Mouse (Mus musculus): Measurements from ENCODE around the gene Gadd45gip1. TPM values are rescaled to one million over a fixed set of nuclear protein-coding genes. Genes with fewer than 3 reads are reported as not detected.
"Not testable (repeated sequence)": the region's sequence is repeated elsewhere in the genome, so short reads cannot be mapped to it uniquely, and the experiment has no call there.

Gene Gadd45gip1
- polyA plus RNA-seq, 1 experiment from 2014 or later: 45.1 TPM

GRCm38 (mm10) chr8:84814240-84814554 lies 17.1 kb upstream of the Gadd45gip1 start:
- WGBS: 57% methylated on average over 11 of the region's 11 CpGs
- Histone ChIP-seq H3K4me1 (peaks cover 33% of the 10 kb centered on the region), H3K9ac (replicated peaks) (no peak overlapping the region), H3K36me3 (no peaks in the 10 kb centered on the region), H3K4me3 (replicated peaks) (no peak overlapping the region), H3K27ac (replicated peaks) (peak overlapping the region; percentile 69), H3K9me3 (replicated peaks) (no peaks in the 10 kb centered on the region), H3K4me2 (no peak overlapping the region), H3K27me3 (replicated peaks) (peaks cover 5% of the 10 kb centered on the region; the same call in 1 of the 2 replicates)
- peak; percentile 11; the same call in 1 of the 2 replicates for ATAC-seq (ENCODE audit: low FRiP score)

- H3K4me3 ChIP-seq (replicated peaks): no peak overlapping the region
- H3K4me2 ChIP-seq: no peak overlapping the region
- WGBS: 23% methylated on average over 18 of the region's 19 CpGs
- H3K27me3 ChIP-seq (replicated peaks): peaks cover 5% of the 10 kb centered on the region; the same call in 1 of the 2 replicates
- peaks cover 31% of the 10 kb centered on the region for H3K4me1 ChIP-seq
- no peaks in the 10 kb centered on the region for H3K9me3 ChIP-seq (replicated peaks)
- H3K9ac ChIP-seq (replicated peaks): 0 out of 2 replicates have a peak overlapping the region, but pooled peaks have one; percentile 18
- no peaks in the 10 kb centered on the region for H3K36me3 ChIP-seq
- H3K27ac ChIP-seq (replicated peaks): peak overlapping the region; percentile 69
- peak; percentile 16; the same call in 1 of the 2 replicates for ATAC-seq (ENCODE audit: low FRiP score)
Measured at GRCm38 (mm10) chr8:84814555-84815441, 16.5 kb upstream of the Gadd45gip1 start.

GRCm38 (mm10) chr8:84815547-84815946 lies 15.8 kb upstream of the Gadd45gip1 start:
- Histone ChIP-seq H3K4me3 (replicated peaks) (no peak overlapping the region), H3K9ac (replicated peaks) (no peak overlapping the region), H3K9me3 (replicated peaks) (no peaks in the 10 kb centered on the region), H3K4me1 (peaks cover 29% of the 10 kb centered on the region), H3K27ac (replicated peaks) (peak overlapping the region; percentile 69), H3K27me3 (replicated peaks) (peaks cover 5% of the 10 kb centered on the region; the same call in 1 of the 2 replicates), H3K4me2 (no peak overlapping the region), H3K36me3 (no peaks in the 10 kb centered on the region)
- 16% methylated on average over 9 of the region's 9 CpGs for WGBS
- ATAC-seq (ENCODE audit: low FRiP score): peak; percentile 53

- Histone ChIP-seq H3K4me2 (no peak overlapping the region), H3K4me3 (replicated peaks) (no peak overlapping the region), H3K9me3 (replicated peaks) (no peaks in the 10 kb centered on the region), H3K4me1 (peaks cover 23% of the 10 kb centered on the region), H3K27me3 (replicated peaks) (peaks cover 5% of the 10 kb centered on the region; the same call in 1 of the 2 replicates), H3K36me3 (no peaks in the 10 kb centered on the region), H3K9ac (replicated peaks) (no peak overlapping the region), H3K27ac (replicated peaks) (no peak overlapping the region)
- no peak for ATAC-seq (ENCODE audit: low FRiP score)
- 77% methylated on average over 17 of the region's 17 CpGs for WGBS
Measured at GRCm38 (mm10) chr8:84816117-84816516, 15.2 kb upstream of the Gadd45gip1 start.

- Histone ChIP-seq H3K36me3 (no peaks in the 10 kb centered on the region), H3K9ac (replicated peaks) (peak within 1 kb of the TSS; percentile 40; the same call in 1 of the 2 replicates), H3K4me1 (peaks cover 8% of the 10 kb centered on the region), H3K27me3 (replicated peaks) (no peaks in the 10 kb centered on the region; the same call in 1 of the 2 replicates), H3K4me3 (replicated peaks) (peak within 1 kb of the TSS; percentile 33), H3K4me2 (peak within 1 kb of the TSS; percentile 62), H3K27ac (replicated peaks) (no peak within 1 kb of the TSS), H3K9me3 (replicated peaks) (no peaks in the 10 kb centered on the region)
- 30% methylated on average over 3 of the region's 3 CpGs for WGBS
- ATAC-seq (ENCODE audit: low FRiP score): 0 out of 2 replicates have a peak, but pooled peaks have one; percentile 11
Measured at GRCm38 (mm10) chr8:84822723-84823122, 8.6 kb upstream of the Gadd45gip1 start, which contains the start of gene Dand5. Gene Dand5 (minus strand): TSS chr8:84822823.

- H3K36me3 ChIP-seq: no peaks in the 10 kb centered on the region
- no peaks in the 10 kb centered on the region; the same call in 1 of the 2 replicates for H3K27me3 ChIP-seq (replicated peaks)
- H3K4me3 ChIP-seq (replicated peaks): peak overlapping the region; percentile 33
- H3K4me2 ChIP-seq: peak overlapping the region; percentile 62
- H3K27ac ChIP-seq (replicated peaks): no peak overlapping the region
- H3K9ac ChIP-seq (replicated peaks): peak overlapping the region; percentile 40; the same call in 1 of the 2 replicates
- WGBS: under 1% methylated on average over 18 of the region's 18 CpGs
- H3K9me3 ChIP-seq (replicated peaks): no peaks in the 10 kb centered on the region
- ATAC-seq (ENCODE audit: low FRiP score): peak; percentile 91
- peaks cover 8% of the 10 kb centered on the region for H3K4me1 ChIP-seq
Measured at GRCm38 (mm10) chr8:84823653-84824052, 7.7 kb upstream of the Gadd45gip1 start.

GRCm38 (mm10) chr8:84825636-84826035 lies 5.7 kb upstream of the Gadd45gip1 start:
- no peaks in the 10 kb centered on the region for H3K36me3 ChIP-seq
- H3K9ac ChIP-seq (replicated peaks): no peak overlapping the region
- peaks cover 8% of the 10 kb centered on the region for H3K4me1 ChIP-seq
- WGBS: 69% methylated on average over 4 of the region's 4 CpGs
- H3K4me3 ChIP-seq (replicated peaks): no peak overlapping the region
- H3K9me3 ChIP-seq (replicated peaks): no peaks in the 10 kb centered on the region
- no peak overlapping the region for H3K27ac ChIP-seq (replicated peaks)
- no peak for ATAC-seq (ENCODE audit: low FRiP score)
- H3K4me2 ChIP-seq: no peak overlapping the region
- no peaks in the 10 kb centered on the region for H3K27me3 ChIP-seq (replicated peaks)

- H3K27me3 ChIP-seq (replicated peaks); H3K36me3 ChIP-seq; H3K4me2 ChIP-seq; H3K27ac ChIP-seq (replicated peaks); H3K4me3 ChIP-seq (replicated peaks); ATAC-seq (ENCODE audit: low FRiP score); H3K9me3 ChIP-seq (replicated peaks); H3K9ac ChIP-seq (replicated peaks): not testable (repeated sequence)
- peaks cover 10% of the 10 kb centered on the region for H3K4me1 ChIP-seq
- WGBS: 91% methylated on average over 2 of the region's 2 CpGs
Measured at GRCm38 (mm10) chr8:84826518-84826917, 4.8 kb upstream of the Gadd45gip1 start.

GRCm38 (mm10) chr8:84832034-84832717 lies 854 bp downstream of the Gadd45gip1 start:
- under 1% methylated on average over 59 of the region's 59 CpGs for WGBS
- peak overlapping the region; percentile 94 for H3K9ac ChIP-seq (replicated peaks)

GRCm38 (mm10) chr8:84832759-84833742 lies 1.7 kb downstream of the Gadd45gip1 start:
- Histone ChIP-seq H3K27me3 (replicated peaks) (no peaks in the 10 kb centered on the region), H3K4me3 (replicated peaks) (peak overlapping the region; percentile 90), H3K9me3 (replicated peaks) (no peaks in the 10 kb centered on the region), H3K4me2 (peak overlapping the region; percentile 71), H3K27ac (replicated peaks) (peak overlapping the region; percentile 96), H3K9ac (replicated peaks) (peak overlapping the region; percentile 94), H3K36me3 (peaks cover 41% of the 10 kb centered on the region), H3K4me1 (peaks cover 42% of the 10 kb centered on the region)
- WGBS: 62% methylated on average over 10 of the region's 10 CpGs
- no peak for ATAC-seq (ENCODE audit: low FRiP score)

More at GRCm38 (mm10) chr8:84832034-84832717, 854 bp downstream of the Gadd45gip1 start:
- H3K36me3 ChIP-seq: peaks cover 33% of the 10 kb centered on the region
- H3K27me3 ChIP-seq (replicated peaks): no peaks in the 10 kb centered on the region
- peak; percentile 83 for ATAC-seq (ENCODE audit: low FRiP score)
- H3K4me2 ChIP-seq: peak overlapping the region; percentile 71
- peaks cover 39% of the 10 kb centered on the region for H3K4me1 ChIP-seq
- H3K4me3 ChIP-seq (replicated peaks): peak overlapping the region; percentile 90
- no peaks in the 10 kb centered on the region for H3K9me3 ChIP-seq (replicated peaks)
- H3K27ac ChIP-seq (replicated peaks): peak overlapping the region; percentile 96
